Mouse (Mus musculus): ENCODE measurements around the gene Chrnb1. TPM values are rescaled to one million over a fixed set of nuclear protein-coding genes. Genes with fewer than 3 reads are reported as not detected.

The Chrnb1 gene
- polyA plus RNA-seq, 1 experiment from 2014 or later, result 10.3 TPM

GRCm38 (mm10) chr11:69766872-69767624 lies 28.7 kb downstream of the Chrnb1 start:
- H3K4me1 ChIP-seq (ENCODE audit: control insufficient read depth, insufficient read depth, low read length), result peaks cover 23% of the 10 kb centered on the region
- H3K4me2 ChIP-seq (ENCODE audit: low read depth, low read length), result peak overlapping the region; percentile 78
- no peak for ATAC-seq (ENCODE audit: insufficient read depth, low FRiP score)
- H3K9me3 ChIP-seq (replicated peaks; ENCODE audit: control insufficient read depth, low read length), result no peaks in the 10 kb centered on the region
- WGBS, result 52% methylated on average over 13 of the region's 13 CpGs
- peak overlapping the region; percentile 89 for H3K27ac ChIP-seq (ENCODE audit: low read length)
- no peaks in the 10 kb centered on the region for H3K36me3 ChIP-seq (ENCODE audit: control insufficient read depth, insufficient read depth, low read length)
- peak overlapping the region; percentile 97 for H3K9ac ChIP-seq (ENCODE audit: low read length)
- H3K4me3 ChIP-seq (replicated peaks; ENCODE audit: low read length), result peak overlapping the region; percentile 76
- H3K27me3 ChIP-seq (ENCODE audit: control insufficient read depth, insufficient read depth, low read length), result no peaks in the 10 kb centered on the region

GRCm38 (mm10) chr11:69766126-69766609 lies 29.6 kb downstream of the Chrnb1 start:
- Histone ChIP-seq H3K4me1 (ENCODE audit: control insufficient read depth, insufficient read depth, low read length) (peaks cover 23% of the 10 kb centered on the region), H3K27ac (ENCODE audit: low read length) (peak overlapping the region; percentile 89), H3K36me3 (ENCODE audit: control insufficient read depth, insufficient read depth, low read length) (no peaks in the 10 kb centered on the region), H3K9ac (ENCODE audit: low read length) (peak overlapping the region; percentile 97), H3K9me3 (replicated peaks; ENCODE audit: control insufficient read depth, low read length) (no peaks in the 10 kb centered on the region), H3K4me2 (ENCODE audit: low read depth, low read length) (peak overlapping the region; percentile 78), H3K27me3 (ENCODE audit: control insufficient read depth, insufficient read depth, low read length) (no peaks in the 10 kb centered on the region), H3K4me3 (replicated peaks; ENCODE audit: low read length) (peak overlapping the region; percentile 76)
- peak; percentile 84 for ATAC-seq (ENCODE audit: insufficient read depth, low FRiP score)
- WGBS, result under 1% methylated on average over 36 of the region's 37 CpGs

DNA sequence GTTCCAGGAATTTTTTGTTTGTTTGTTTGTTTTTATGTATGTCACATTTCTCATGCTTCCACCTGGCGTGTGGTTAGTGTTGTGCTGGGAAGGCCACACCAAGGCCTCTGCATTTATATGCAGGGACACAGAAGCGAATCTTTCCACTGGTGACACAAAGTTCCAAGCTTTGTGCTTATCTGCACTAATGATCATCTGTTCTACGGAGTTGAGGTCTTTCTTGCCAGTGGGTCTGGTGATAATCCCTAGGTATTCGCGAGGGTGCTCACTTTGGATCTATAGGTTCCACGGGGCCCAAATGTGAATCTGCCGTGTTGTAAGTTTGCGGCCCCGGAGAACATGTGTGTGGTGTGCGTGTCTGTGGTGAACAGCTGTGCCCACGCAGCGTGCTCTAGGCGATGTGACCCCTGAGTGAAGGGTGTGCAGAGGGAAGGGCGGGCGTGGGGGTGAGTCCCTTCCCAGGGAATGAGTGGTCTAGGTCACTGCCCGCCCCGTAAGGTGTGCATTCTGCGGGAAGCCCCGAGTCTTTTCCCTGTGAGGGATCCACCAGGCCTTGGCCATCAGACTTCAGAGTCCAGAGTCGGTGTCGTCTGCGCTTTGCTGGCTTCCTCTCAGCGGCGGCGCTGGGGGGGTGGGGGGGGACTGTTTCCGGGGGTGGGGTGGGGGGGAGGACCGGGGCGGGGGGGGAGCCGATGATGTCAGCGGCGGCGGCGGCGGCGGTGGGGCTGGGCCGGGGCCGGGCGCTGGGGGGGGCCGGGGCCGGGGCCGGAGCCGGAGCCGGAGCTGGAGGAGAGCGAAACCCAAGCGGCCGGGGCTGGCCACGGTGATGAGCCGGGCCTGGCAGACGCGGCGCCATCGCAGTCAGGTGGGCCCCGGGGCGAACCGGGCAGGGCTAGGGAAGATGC lies 30.3 kb downstream of the Chrnb1 start, which contains the start of gene Zbtb4:
Gene Zbtb4, plus strand, starts transcription at position 692 of the 905 bp plus-strand sequence.
- Histone ChIP-seq H3K4me1 (ENCODE audit: control insufficient read depth, insufficient read depth, low read length) (peaks cover 25% of the 10 kb centered on the region), H3K4me3 (replicated peaks; ENCODE audit: low read length) (peak within 1 kb of the TSS; percentile 76), H3K27ac (ENCODE audit: low read length) (peak within 1 kb of the TSS; percentile 89), H3K36me3 (ENCODE audit: control insufficient read depth, insufficient read depth, low read length) (no peaks in the 10 kb centered on the region), H3K27me3 (ENCODE audit: control insufficient read depth, insufficient read depth, low read length) (no peaks in the 10 kb centered on the region), H3K4me2 (ENCODE audit: low read depth, low read length) (peak within 1 kb of the TSS; percentile 78), H3K9ac (ENCODE audit: low read length) (peak within 1 kb of the TSS; percentile 97), H3K9me3 (replicated peaks; ENCODE audit: control insufficient read depth, low read length) (no peaks in the 10 kb centered on the region)
- WGBS, result 12% methylated on average over 50 of the region's 55 CpGs
- peak; percentile 65 for ATAC-seq (ENCODE audit: insufficient read depth, low FRiP score)

GRCm38 (mm10) chr11:69763551-69763950 lies 32.2 kb downstream of the Chrnb1 start:
- no peak for ATAC-seq (ENCODE audit: insufficient read depth, low FRiP score)
- Histone ChIP-seq H3K27me3 (ENCODE audit: control insufficient read depth, insufficient read depth, low read length) (no peaks in the 10 kb centered on the region), H3K4me2 (ENCODE audit: low read depth, low read length) (no peak overlapping the region), H3K4me3 (replicated peaks; ENCODE audit: low read length) (no peak overlapping the region), H3K4me1 (ENCODE audit: control insufficient read depth, insufficient read depth, low read length) (peaks cover 35% of the 10 kb centered on the region), H3K36me3 (ENCODE audit: control insufficient read depth, insufficient read depth, low read length) (no peaks in the 10 kb centered on the region), H3K9ac (ENCODE audit: low read length) (no peak overlapping the region), H3K27ac (ENCODE audit: low read length) (no peak overlapping the region), H3K9me3 (replicated peaks; ENCODE audit: control insufficient read depth, low read length) (no peaks in the 10 kb centered on the region)
- WGBS, result 71% methylated on average over 7 of the region's 7 CpGs

GRCm38 (mm10) chr11:69761868-69762267 lies 33.9 kb downstream of the Chrnb1 start, which contains the start of gene Slc35g3:
Gene Slc35g3 (minus strand): TSS chr11:69761968.
- 67% methylated on average over 1 of the region's 1 CpGs for WGBS
- H3K4me2 ChIP-seq (ENCODE audit: low read depth, low read length), result no peak within 1 kb of the TSS
- no peak for ATAC-seq (ENCODE audit: insufficient read depth, low FRiP score)
- H3K4me3 ChIP-seq (replicated peaks; ENCODE audit: low read length), result no peak within 1 kb of the TSS
- H3K27ac ChIP-seq (ENCODE audit: low read length), result no peak within 1 kb of the TSS; the same call in 1 of the 2 replicates
- H3K4me1 ChIP-seq (ENCODE audit: control insufficient read depth, insufficient read depth, low read length), result peaks cover 28% of the 10 kb centered on the region
- H3K9me3 ChIP-seq (replicated peaks; ENCODE audit: control insufficient read depth, low read length), result no peaks in the 10 kb centered on the region
- H3K9ac ChIP-seq (ENCODE audit: low read length), result peak within 1 kb of the TSS; percentile 21; the same call in 1 of the 2 replicates
- no peaks in the 10 kb centered on the region for H3K27me3 ChIP-seq (ENCODE audit: control insufficient read depth, insufficient read depth, low read length)
- no peaks in the 10 kb centered on the region for H3K36me3 ChIP-seq (ENCODE audit: control insufficient read depth, insufficient read depth, low read length)

DNA sequence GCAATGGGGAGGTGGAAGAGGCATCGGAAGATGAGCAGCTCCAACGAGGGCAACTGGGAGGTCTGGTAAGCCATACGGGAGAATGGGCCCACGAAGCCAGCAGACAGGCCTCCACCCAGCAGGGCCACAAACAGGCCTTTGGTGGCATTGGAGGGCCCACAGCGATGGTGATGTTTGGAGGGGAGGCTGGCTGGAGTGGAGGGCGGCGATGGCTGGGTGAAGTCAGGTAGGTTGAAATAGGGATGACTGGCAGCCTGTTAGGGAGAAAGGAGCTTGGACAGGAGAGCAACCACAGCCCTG lies 34.9 kb downstream of the Chrnb1 start:
- Histone ChIP-seq H3K27me3 (ENCODE audit: control insufficient read depth, insufficient read depth, low read length) (no peaks in the 10 kb centered on the region), H3K4me2 (ENCODE audit: low read depth, low read length) (no peak overlapping the region), H3K9me3 (replicated peaks; ENCODE audit: control insufficient read depth, low read length) (no peaks in the 10 kb centered on the region), H3K27ac (ENCODE audit: low read length) (no peak overlapping the region; the same call in 1 of the 2 replicates), H3K36me3 (ENCODE audit: control insufficient read depth, insufficient read depth, low read length) (no peaks in the 10 kb centered on the region), H3K4me1 (ENCODE audit: control insufficient read depth, insufficient read depth, low read length) (peaks cover 30% of the 10 kb centered on the region), H3K4me3 (replicated peaks; ENCODE audit: low read length) (no peak overlapping the region), H3K9ac (ENCODE audit: low read length) (peak overlapping the region; percentile 21; the same call in 1 of the 2 replicates)
- 91% methylated on average over 7 of the region's 7 CpGs for WGBS
- ATAC-seq (ENCODE audit: insufficient read depth, low FRiP score), result no peak

GRCm38 (mm10) chr11:69760160-69760900 lies 35.4 kb downstream of the Chrnb1 start:
- Histone ChIP-seq H3K27ac (ENCODE audit: low read length) (peak overlapping the region; percentile 92), H3K36me3 (ENCODE audit: control insufficient read depth, insufficient read depth, low read length) (no peaks in the 10 kb centered on the region)
- no peak for ATAC-seq (ENCODE audit: insufficient read depth, low FRiP score)

GRCm38 (mm10) chr11:69758971-69759721 lies 36.6 kb downstream of the Chrnb1 start:
- Histone ChIP-seq H3K36me3 (ENCODE audit: control insufficient read depth, insufficient read depth, low read length) (no peaks in the 10 kb centered on the region), H3K9ac (ENCODE audit: low read length) (peak overlapping the region; percentile 81), H3K9me3 (replicated peaks; ENCODE audit: control insufficient read depth, low read length) (no peaks in the 10 kb centered on the region), H3K4me1 (ENCODE audit: control insufficient read depth, insufficient read depth, low read length) (peaks cover 35% of the 10 kb centered on the region), H3K27me3 (ENCODE audit: control insufficient read depth, insufficient read depth, low read length) (no peaks in the 10 kb centered on the region), H3K27ac (ENCODE audit: low read length) (peak overlapping the region; percentile 92), H3K4me3 (replicated peaks; ENCODE audit: low read length) (peak overlapping the region; percentile 77), H3K4me2 (ENCODE audit: low read depth, low read length) (peak overlapping the region; percentile 57)
- peak; percentile 89 for ATAC-seq (ENCODE audit: insufficient read depth, low FRiP score)
- WGBS, result under 1% methylated on average over 37 of the region's 37 CpGs

More at GRCm38 (mm10) chr11:69760160-69760900, 35.4 kb downstream of the Chrnb1 start:
- peak overlapping the region; percentile 81 for H3K9ac ChIP-seq (ENCODE audit: low read length)
- H3K27me3 ChIP-seq (ENCODE audit: control insufficient read depth, insufficient read depth, low read length), result no peaks in the 10 kb centered on the region
- peak overlapping the region; percentile 77; the same call in 1 of the 2 replicates for H3K4me3 ChIP-seq (replicated peaks; ENCODE audit: low read length)
- 79% methylated on average over 14 of the region's 14 CpGs for WGBS
- H3K9me3 ChIP-seq (replicated peaks; ENCODE audit: control insufficient read depth, low read length), result no peaks in the 10 kb centered on the region
- H3K4me1 ChIP-seq (ENCODE audit: control insufficient read depth, insufficient read depth, low read length), result peaks cover 32% of the 10 kb centered on the region
- peak overlapping the region; percentile 57 for H3K4me2 ChIP-seq (ENCODE audit: low read depth, low read length)
